Mouse (Mus musculus) naive thymus-derived CD4-positive, alpha-beta T cell, adult 2 months (primary cell): ENCODE data around the gene Dclk1.

ENCODE experiments used
- DNase-seq: peaks from one replicate; pipeline ENCODE4 v3.0.0-alpha.2; 2011; ENCODE audit warnings: low read depth

The Dclk1 gene

GRCm38 (mm10) chr3:55511658-55512057 is 269.5 kb downstream of the Dclk1 start:
- no peak for DNase-seq

GRCm38 (mm10) chr3:55515966-55516365 is 273.8 kb downstream of the Dclk1 start:
- DNase-seq = no peak

- DNase-seq = peak; percentile 12
Measured at GRCm38 (mm10) chr3:55517454-55518014, 275.4 kb downstream of the Dclk1 start.

- peak; percentile 54 for DNase-seq
Measured at GRCm38 (mm10) chr3:55520240-55521180, 278.3 kb downstream of the Dclk1 start.

GRCm38 (mm10) chr3:55521776-55522175 is 279.6 kb downstream of the Dclk1 start:
- DNase-seq = no peak

GRCm38 (mm10) chr3:55523224-55523623 is 281.1 kb downstream of the Dclk1 start:
- no peak for DNase-seq

GRCm38 (mm10) chr3:55523735-55524477 is 281.7 kb downstream of the Dclk1 start:
- no peak for DNase-seq

GRCm38 (mm10) chr3:55524491-55525195 is 282.5 kb downstream of the Dclk1 start:
- DNase-seq = no peak

GRCm38 (mm10) chr3:55526470-55526869 is 284.3 kb downstream of the Dclk1 start:
- no peak for DNase-seq

GRCm38 (mm10) chr3:55527566-55527965 is 285.4 kb downstream of the Dclk1 start:
- DNase-seq = no peak

- DNase-seq = no peak
Measured at GRCm38 (mm10) chr3:55528012-55528411, 285.8 kb downstream of the Dclk1 start.

- DNase-seq = no peak
Measured at GRCm38 (mm10) chr3:55529414-55529813, 287.2 kb downstream of the Dclk1 start.

GRCm38 (mm10) chr3:55531204-55532044 is 289.3 kb downstream of the Dclk1 start:
- no peak for DNase-seq

- no peak for DNase-seq
Measured at GRCm38 (mm10) chr3:55532175-55532973, 290.2 kb downstream of the Dclk1 start.

- no peak for DNase-seq
Measured at GRCm38 (mm10) chr3:55535591-55536200, 293.5 kb downstream of the Dclk1 start.

GRCm38 (mm10) chr3:55536901-55537300 is 294.7 kb downstream of the Dclk1 start:
- DNase-seq = no peak

GRCm38 (mm10) chr3:55537714-55538113 is 295.6 kb downstream of the Dclk1 start:
- no peak for DNase-seq

GRCm38 (mm10) chr3:55539400-55539799 is 297.2 kb downstream of the Dclk1 start:
- DNase-seq = no peak

- no peak for DNase-seq
Measured at GRCm38 (mm10) chr3:55539811-55540293, 297.7 kb downstream of the Dclk1 start.
